Mouse (Mus musculus): ENCODE results near the gene Smarcb1.

- TF ChIP-seq CTCF (IDR thresholded peaks at IDR 0.05) (no peak), EP300 (IDR thresholded peaks at IDR 0.05) (no peak)
Measured at GRCm38 (mm10) chr10:75948079-75948478, 26.7 kb upstream of the Smarcb1 start.
